Mouse (Mus musculus) liver, embryonic 11.5 days (tissue): ENCODE data around the gene Rfx2. TPM values are rescaled to one million over a fixed set of nuclear protein-coding genes. Genes with fewer than 3 reads are reported as not detected.
A peak's percentile ranks its signal among the peaks of the same experiment; 100 is the strongest.

Experiments used
- ATAC-seq: fragments of 200-750 bp; cut with Nextera tagmentation; replicated peaks from 2 replicates; pipeline ENCODE4 v1.8.0; 2017; ENCODE audit warnings: moderate number of reproducible peaks, mild to moderate bottlenecking, moderate TSS enrichment, moderate library complexity; ENCODE audit not compliant: low FRiP score
- DNase-seq: peaks from one replicate; pipeline ENCODE4 v3.0.0-alpha.2; 2017; ENCODE audit warnings: low spot score
- H3K27ac ChIP-seq: fragments of 300-500 bp; sonication (generic); 2 replicates; pipeline ENCODE4 v1.5.1; 2014; ENCODE audit warnings: mild to moderate bottlenecking, low read depth, low read length, control low read depth
- H3K27me3 ChIP-seq: fragments of 300-500 bp; sonication (generic); replicated peaks from 2 replicates; pipeline ENCODE4 v1.6.1; 2014; ENCODE audit warnings: low read length, mixed read lengths; ENCODE audit not compliant: control insufficient read depth, insufficient read depth
- H3K36me3 ChIP-seq: fragments of 300-500 bp; sonication (generic); 2 replicates; pipeline ENCODE4 v1.6.1; 2014; ENCODE audit warnings: mild to moderate bottlenecking, low read length, moderate library complexity, mixed read lengths; ENCODE audit not compliant: control insufficient read depth, insufficient read depth
- H3K4me1 ChIP-seq: fragments of 300-500 bp; sonication (generic); replicated peaks from 2 replicates; pipeline ENCODE4 v1.6.1; 2014; ENCODE audit warnings: low read length, mixed read lengths; ENCODE audit not compliant: control insufficient read depth, insufficient read depth
- H3K4me2 ChIP-seq: fragments of 300-500 bp; sonication (generic); 2 replicates; pipeline ENCODE4 v1.6.1; 2014; ENCODE audit warnings: mild to moderate bottlenecking, control low read depth, moderate library complexity
- H3K4me3 ChIP-seq: fragments of 300-500 bp; sonication (generic); 2 replicates; pipeline ENCODE4 v1.5.1; 2014; ENCODE audit warnings: low read depth, low read length, control low read depth
- H3K9ac ChIP-seq: fragments of 300-500 bp; sonication (generic); 2 replicates; pipeline ENCODE4 v1.6.1; 2014; ENCODE audit warnings: low read depth, low read length, control low read depth
- H3K9me3 ChIP-seq: fragments of 300-500 bp; sonication (generic); 2 replicates; pipeline ENCODE4 v1.6.1; 2016; ENCODE audit warnings: low read length, inconsistent platforms, mixed read lengths; ENCODE audit not compliant: control insufficient read depth
- WGBS: fragments of 180-500 bp; shearing (Covaris S2); extraction: QIAGEN DNeasy Blood & Tissue Kit; methylation state at CpG from one replicate; pipeline ENCODE4 v1.1.7; 2014; 5-methylcytosine and 5-hydroxymethylcytosine counted together
- polyA plus RNA-seq: library from polyadenylated mRNA; unstranded; fragments of >200 nt; fragmentation: Nextera tagmentation; extraction: Ambion mirVana; gene quantifications from 2 replicates; pipeline ENCODE4 v1.2.1, GENCODE M21; 2014

Rfx2 gene
- polyA plus RNA-seq, 1 experiment from 2014 or later: 9.0 TPM

DNA sequence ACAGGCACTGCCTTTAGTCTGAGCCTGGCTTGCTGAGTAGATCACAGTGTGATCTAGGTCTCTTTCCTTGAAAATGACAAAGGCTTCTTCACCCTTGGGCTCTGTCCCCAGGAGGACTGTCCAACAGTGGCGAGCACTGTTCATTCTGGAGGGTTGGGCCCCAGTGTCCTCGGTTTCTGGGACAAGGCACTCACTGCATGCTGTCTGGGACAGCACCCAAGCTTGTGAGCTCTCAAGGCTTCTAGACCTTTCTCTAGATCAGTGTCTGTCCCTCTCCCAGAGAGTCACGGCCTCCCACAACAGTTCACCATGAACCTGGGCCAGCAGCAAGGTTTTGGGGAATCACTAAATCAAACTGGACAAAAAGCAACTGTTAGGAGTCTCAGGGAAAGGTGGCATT, 38.2 kb downstream of the Rfx2 start:
- 91% methylated on average over 3 of the region's 3 CpGs for WGBS

DNA sequence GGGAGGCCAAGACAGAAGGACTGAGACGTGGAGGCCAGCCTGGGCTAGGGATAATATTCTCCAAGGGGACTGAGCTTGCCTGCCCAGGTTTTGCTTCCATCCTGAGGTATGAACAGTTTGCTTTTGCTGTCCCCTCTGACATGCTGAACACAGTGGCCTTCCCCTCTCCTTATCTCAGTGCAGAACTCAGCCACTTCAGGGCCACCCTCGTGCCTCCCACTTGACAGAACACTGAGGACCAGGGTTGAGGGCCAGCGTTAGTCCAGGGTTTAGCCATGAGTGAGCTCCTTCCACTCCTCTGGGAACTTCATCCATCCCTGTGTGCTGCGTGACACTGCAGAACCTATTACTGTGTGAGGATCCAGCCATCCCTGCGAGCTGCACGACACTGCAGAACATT, 41.5 kb downstream of the Rfx2 start:
- Histone ChIP-seq H3K9ac (no peak overlapping the region), H3K27ac (no peak overlapping the region), H3K4me2 (no peak overlapping the region), H3K4me3 (no peak overlapping the region), H3K4me1 (peaks cover 14% of the 10 kb centered on the region; the same call in 1 of the 2 replicates), H3K36me3 (no peaks in the 10 kb centered on the region), H3K9me3 (no peaks in the 10 kb centered on the region), H3K27me3 (no peaks in the 10 kb centered on the region)
- WGBS: 79% methylated on average over 6 of the region's 6 CpGs
- DNase-seq (no peak), ATAC-seq (no peak)

More for the DNA sequence above, 38.2 kb downstream of the Rfx2 start:
- Histone ChIP-seq H3K4me2 (no peak overlapping the region), H3K27ac (no peak overlapping the region), H3K9me3 (no peaks in the 10 kb centered on the region), H3K9ac (no peak overlapping the region; the same call in 1 of the 2 replicates), H3K36me3 (no peaks in the 10 kb centered on the region), H3K4me1 (peaks cover 14% of the 10 kb centered on the region; the same call in 1 of the 2 replicates), H3K27me3 (no peaks in the 10 kb centered on the region), H3K4me3 (no peak overlapping the region)
- DNase-seq (no peak), ATAC-seq (no peak)

DNA sequence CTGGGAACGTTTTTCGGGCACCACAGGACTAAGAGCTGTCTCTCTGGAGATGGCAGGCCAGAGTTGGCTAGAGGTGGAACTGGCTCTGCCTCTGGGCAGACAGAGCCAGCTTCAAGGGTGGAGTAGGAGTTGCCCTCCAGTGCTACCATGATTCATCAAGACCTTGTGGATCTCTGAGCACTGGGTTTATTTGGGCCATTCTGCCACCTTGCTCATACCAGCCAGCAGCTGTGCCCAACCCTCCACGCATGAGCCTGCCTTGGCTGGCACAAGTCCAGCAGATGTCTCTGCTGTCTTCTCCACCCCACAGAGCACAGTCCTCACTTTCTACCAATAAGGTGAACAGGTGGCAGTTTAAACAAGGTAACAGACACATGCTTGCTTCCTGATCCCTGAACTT, 41.9 kb downstream of the Rfx2 start:
- Histone ChIP-seq H3K27me3 (no peaks in the 10 kb centered on the region), H3K9me3 (no peaks in the 10 kb centered on the region), H3K4me2 (no peak overlapping the region), H3K4me3 (no peak overlapping the region), H3K36me3 (no peaks in the 10 kb centered on the region), H3K27ac (no peak overlapping the region), H3K9ac (no peak overlapping the region), H3K4me1 (peaks cover 10% of the 10 kb centered on the region; the same call in 1 of the 2 replicates)
- no peak for DNase-seq
- WGBS: 63% methylated on average over 3 of the region's 3 CpGs
- no peak for ATAC-seq

DNA sequence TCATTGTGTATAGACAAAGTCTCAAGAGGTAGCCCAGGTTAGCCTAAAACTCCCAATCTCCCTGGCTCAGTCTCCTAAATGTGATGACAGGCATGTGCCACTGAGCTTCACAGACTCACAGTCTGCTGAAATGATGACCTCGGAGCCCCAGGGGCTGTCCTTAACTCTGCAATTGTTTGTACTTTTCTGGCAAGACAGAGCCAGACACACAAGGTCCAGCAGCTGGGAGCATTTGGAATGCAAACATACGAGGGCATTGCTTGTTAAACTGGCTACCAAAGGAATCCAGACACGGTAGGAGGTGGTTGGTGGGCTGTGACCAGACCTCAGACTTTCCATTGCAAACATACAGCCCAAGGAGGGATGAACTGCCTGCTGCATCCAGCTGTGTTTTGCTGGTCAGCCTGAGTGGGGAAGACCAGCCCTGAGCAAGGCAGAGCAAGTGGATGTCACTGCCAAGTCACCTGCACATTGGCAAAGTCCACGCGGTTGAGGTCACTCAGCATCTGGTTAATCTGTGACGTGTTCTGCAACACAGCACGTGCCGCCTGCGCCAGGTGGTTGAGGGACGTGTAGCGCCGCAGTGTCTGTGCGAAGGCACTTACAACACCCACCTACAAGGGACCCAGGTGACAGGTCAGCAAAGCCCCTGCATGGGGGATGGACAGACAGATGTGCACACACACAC, 50.4 kb downstream of the Rfx2 start:
- DNase-seq (no peak), ATAC-seq (no peak)
- Histone ChIP-seq H3K27me3 (no peaks in the 10 kb centered on the region), H3K9ac (no peak overlapping the region), H3K4me1 (no peaks in the 10 kb centered on the region), H3K4me3 (no peak overlapping the region), H3K36me3 (peaks cover 9% of the 10 kb centered on the region; the same call in 1 of the 2 replicates), H3K9me3 (peaks cover 7% of the 10 kb centered on the region; the same call in 1 of the 2 replicates), H3K27ac (no peak overlapping the region), H3K4me2 (no peak overlapping the region)
- 75% methylated on average over 13 of the region's 13 CpGs for WGBS

DNA sequence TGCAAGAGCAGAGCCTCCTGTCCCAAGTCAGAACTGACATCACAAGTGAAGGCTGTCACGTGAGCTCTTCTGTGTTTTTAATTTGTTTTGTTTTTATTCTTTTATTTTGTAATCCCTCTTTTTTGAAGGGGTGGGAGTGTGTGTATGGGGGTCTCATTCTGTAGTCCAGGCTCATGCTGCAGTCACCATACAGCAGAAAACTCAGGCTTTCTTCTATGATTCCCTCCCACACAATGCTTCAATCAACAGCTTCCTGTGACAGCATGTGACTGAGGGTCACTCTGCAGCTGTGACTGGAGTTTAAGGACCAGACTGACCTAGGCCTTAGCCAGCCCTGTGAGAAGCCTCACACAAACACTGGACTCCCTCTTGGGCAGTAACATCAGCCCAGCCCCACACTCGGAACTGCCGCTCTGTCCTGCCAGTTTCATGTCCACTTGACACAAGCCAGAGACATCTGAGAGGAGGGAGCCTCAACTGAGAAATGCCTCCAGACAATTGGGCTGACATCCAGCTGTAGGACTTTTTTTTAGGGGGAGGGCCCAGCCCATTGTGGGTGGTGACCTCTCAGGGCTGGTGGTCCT, 51.9 kb downstream of the Rfx2 start:
- DNase-seq (no peak), ATAC-seq (peak; percentile 16)
- Histone ChIP-seq H3K27me3 (no peaks in the 10 kb centered on the region), H3K36me3 (peaks cover 9% of the 10 kb centered on the region; the same call in 1 of the 2 replicates), H3K27ac (no peak overlapping the region), H3K9me3 (peaks cover 7% of the 10 kb centered on the region; the same call in 1 of the 2 replicates), H3K4me2 (no peak overlapping the region), H3K4me1 (no peaks in the 10 kb centered on the region), H3K9ac (no peak overlapping the region), H3K4me3 (no peak overlapping the region)
- 75% methylated on average over 3 of the region's 3 CpGs for WGBS

DNA sequence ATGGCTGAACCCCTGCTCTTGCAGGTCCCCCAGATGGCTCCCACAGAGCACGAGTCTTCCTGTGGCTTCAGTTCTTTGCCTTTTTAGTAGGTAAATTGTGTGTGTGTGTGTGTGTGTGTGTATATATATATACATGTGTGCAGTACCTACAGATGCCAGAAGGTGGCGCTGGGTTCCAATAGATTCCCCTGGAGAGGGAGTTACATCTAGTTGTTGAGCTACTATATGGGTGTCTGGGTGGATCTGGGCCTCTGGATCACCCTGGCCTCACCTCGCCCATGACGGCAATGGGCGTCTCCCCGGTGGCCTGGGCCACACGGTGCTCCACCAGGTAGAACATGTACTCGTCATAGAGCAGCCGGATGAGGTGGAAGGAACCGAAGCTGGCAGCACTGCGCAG, 53.2 kb downstream of the Rfx2 start:
- no peak overlapping the region for H3K9ac ChIP-seq
- H3K4me2 ChIP-seq: no peak overlapping the region
- H3K27ac ChIP-seq: no peak overlapping the region
- ATAC-seq (no peak), DNase-seq (no peak)
- peaks cover 8% of the 10 kb centered on the region; the same call in 1 of the 2 replicates for H3K4me1 ChIP-seq
- WGBS: 85% methylated on average over 11 of the region's 11 CpGs
- no peaks in the 10 kb centered on the region for H3K27me3 ChIP-seq
- peaks cover 7% of the 10 kb centered on the region; the same call in 1 of the 2 replicates for H3K9me3 ChIP-seq
- no peak overlapping the region for H3K4me3 ChIP-seq
- peaks cover 9% of the 10 kb centered on the region; the same call in 1 of the 2 replicates for H3K36me3 ChIP-seq

DNA sequence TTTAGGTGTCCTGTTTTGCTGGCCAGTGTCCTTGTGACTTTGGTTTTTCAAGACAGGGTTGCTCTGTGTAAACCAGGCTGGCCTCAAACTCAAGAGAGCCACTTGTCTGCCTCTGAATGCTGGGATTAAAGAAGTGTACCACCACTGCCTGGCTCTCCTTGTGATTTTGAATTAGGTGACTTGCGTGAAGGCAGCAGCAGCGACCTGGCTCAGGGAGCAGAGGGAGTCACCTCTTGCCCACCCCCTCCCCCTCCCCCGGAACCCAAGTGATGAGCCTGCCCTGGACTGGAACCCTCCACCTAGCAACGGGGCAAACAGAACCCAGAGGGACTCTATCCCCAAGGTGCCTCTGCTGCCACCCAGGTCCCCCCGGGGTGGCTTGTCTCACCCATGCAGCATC, 60.9 kb downstream of the Rfx2 start, which contains the start of gene Prr22:
Gene Prr22 (plus strand): TSS at position 301 of the 400 bp plus-strand sequence.
- peaks cover 14% of the 10 kb centered on the region for H3K4me1 ChIP-seq
- 87% methylated on average over 5 of the region's 5 CpGs for WGBS
- H3K9ac ChIP-seq: no peak within 1 kb of the TSS
- H3K27ac ChIP-seq: no peak within 1 kb of the TSS
- H3K36me3 ChIP-seq: peaks cover 26% of the 10 kb centered on the region
- H3K27me3 ChIP-seq: no peaks in the 10 kb centered on the region
- no peak within 1 kb of the TSS for H3K4me3 ChIP-seq
- no peak within 1 kb of the TSS for H3K4me2 ChIP-seq
- no peaks in the 10 kb centered on the region for H3K9me3 ChIP-seq
- no peak for DNase-seq
- ATAC-seq: no peak

DNA sequence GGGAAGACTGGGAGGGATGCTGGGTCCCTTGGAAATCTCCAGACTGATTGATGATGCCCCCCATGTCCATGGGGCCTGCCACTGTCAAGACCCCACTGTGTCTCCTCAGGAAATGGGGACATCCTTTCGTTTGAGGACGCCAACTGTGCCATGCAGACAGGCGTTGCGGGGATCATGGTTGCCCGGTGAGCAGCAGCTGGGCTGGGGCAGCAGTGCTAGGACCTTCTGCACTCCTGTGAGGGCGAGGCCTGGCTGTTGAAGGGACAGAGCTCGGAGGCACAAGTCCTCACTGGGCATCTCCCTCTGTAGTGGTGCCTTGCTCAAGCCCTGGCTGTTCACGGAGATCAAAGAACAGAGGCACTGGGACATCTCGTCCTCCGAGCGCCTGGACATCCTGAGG, 61.9 kb downstream of the Rfx2 start:
- no peaks in the 10 kb centered on the region for H3K9me3 ChIP-seq
- H3K4me3 ChIP-seq: no peak overlapping the region
- H3K4me2 ChIP-seq: no peak overlapping the region
- H3K4me1 ChIP-seq: peaks cover 14% of the 10 kb centered on the region
- no peak overlapping the region for H3K9ac ChIP-seq
- peaks cover 26% of the 10 kb centered on the region for H3K36me3 ChIP-seq
- DNase-seq: no peak
- no peaks in the 10 kb centered on the region for H3K27me3 ChIP-seq
- 88% methylated on average over 11 of the region's 11 CpGs for WGBS
- ATAC-seq: no peak
- no peak overlapping the region for H3K27ac ChIP-seq
